ENCODE assay signal across 22 mouse cellular contexts in genomic region chr4:150595991-150596390, GRCm38 (mm10). TPM values are rescaled to one million over a fixed set of nuclear protein-coding genes. Genes with fewer than 3 reads are reported as not detected.
DNase-seq lines count a peak whose midpoint lies in the region; ATAC-seq and TF ChIP-seq lines count a peak whose summit lies in the region.
"Had no signal": no experiment of that assay in that cellular context is flagged by ENCODE, and none has a peak within 500 bp of the region (broad histone marks: within the 10 kb centered on the region; RNA-seq: fewer than 3 reads in every experiment).

No protein-coding gene starts in this region.

- H3K9ac ChIP-seq in lung, embryonic 15.5 days, result no peak overlapping the region
- H3K9ac ChIP-seq: embryonic facial prominence, embryonic 12.5 days; forebrain, embryonic 15.5 days; heart, embryonic 15.5 days; hindbrain, embryonic 15.5 days had no signal

- no peak for TF ChIP-seq POLR2A in kidney, adult 2 months (IDR thresholded peaks at IDR 0.05; ENCODE audit: low read depth, low read length)

- no peak overlapping the region for H3K4me3 ChIP-seq in kidney, adult 2 months (ENCODE audit: insufficient read depth, low read depth, low read length)
- H3K4me3 ChIP-seq in lung, embryonic 15.5 days, result no peak overlapping the region
- H3K4me3 ChIP-seq: embryonic facial prominence, embryonic 12.5 days; forebrain, embryonic 15.5 days; heart, embryonic 15.5 days; hindbrain, embryonic 15.5 days had no signal

- peak; percentile 67; the same call in 1 of the 2 replicates for ATAC-seq in frontal cortex, adult (ENCODE audit: low TSS enrichment)
- no peak for ATAC-seq in lung, embryonic 15.5 days (ENCODE audit: borderline replicate concordance, extremely low read depth, low FRiP score, low TSS enrichment)
- ATAC-seq: CD4-positive, CD25-positive, alpha-beta regulatory T cell, adult 4 months; forebrain, embryonic 15.5 days had no signal

- peak overlapping the region; percentile 3; the same call in 1 of the 2 replicates for H3K27ac ChIP-seq in kidney, adult 2 months (ENCODE audit: insufficient read depth, low read depth, low read length)
- peak overlapping the region; percentile 8; the same call in 1 of the 2 replicates for H3K27ac ChIP-seq in lung, embryonic 15.5 days
- H3K27ac ChIP-seq: embryonic facial prominence, embryonic 12.5 days; forebrain, embryonic 15.5 days; heart, embryonic 15.5 days; hindbrain, embryonic 15.5 days had no signal

- no peaks in the 10 kb centered on the region for H3K36me3 ChIP-seq in kidney, adult 2 months (ENCODE audit: control insufficient read depth, insufficient read depth, low read length)
- no peaks in the 10 kb centered on the region for H3K36me3 ChIP-seq in lung, embryonic 15.5 days
- H3K36me3 ChIP-seq: embryonic facial prominence, embryonic 12.5 days; forebrain, embryonic 15.5 days; heart, embryonic 15.5 days; hindbrain, embryonic 15.5 days had no signal

- no peaks in the 10 kb centered on the region for H3K9me3 ChIP-seq in lung, embryonic 15.5 days
- H3K9me3 ChIP-seq: embryonic facial prominence, embryonic 12.5 days; forebrain, embryonic 15.5 days; G1E; heart, embryonic 15.5 days; hindbrain, embryonic 15.5 days had no signal

- no peak for DNase-seq in frontal cortex, postnatal 10 days (ENCODE audit: low spot score in 2 of 2)
- DNase-seq in kidney, adult 2 months, result no peak
- DNase-seq in kidney, postnatal 10 days, result no peak
- DNase-seq in lung, postnatal 25 days (ENCODE audit: low spot score), result no peak
- DNase-seq in natural killer cell, adult 2 months (ENCODE audit: low spot score in 2 of 2), result peak; percentile 14 to 16
- DNase-seq: adrenal gland, postnatal 10 days; B cell, adult 2 months; cerebellum, adult 11-12 months; cerebellum, adult 9-10 months; cerebellum, postnatal 25 days; gastrocnemius, postnatal 25 days; heart, adult 18-20 months; heart, postnatal 14 days had no signal

- TF ChIP-seq CTCF in kidney, adult 2 months (conservative IDR thresholded peaks at IDR 0.05; ENCODE audit: insufficient read depth, insufficient read length, low read depth, low read length), result no peak

- H3K27me3 ChIP-seq in kidney, adult 2 months (replicated peaks; ENCODE audit: control insufficient read depth, insufficient read depth, low read length), result no peaks in the 10 kb centered on the region
- H3K27me3 ChIP-seq in lung, embryonic 15.5 days, result no peaks in the 10 kb centered on the region
- H3K27me3 ChIP-seq: embryonic facial prominence, embryonic 12.5 days; forebrain, embryonic 15.5 days; heart, embryonic 15.5 days; hindbrain, embryonic 15.5 days had no signal

- 57% methylated on average over 5 of the region's 5 CpGs for WGBS in kidney, adult 2 months
- 60% methylated on average over 5 of the region's 5 CpGs for WGBS in lung, embryonic 15.5 days

- H3K4me2 ChIP-seq in lung, embryonic 15.5 days, result no peak overlapping the region
- H3K4me2 ChIP-seq: embryonic facial prominence, embryonic 12.5 days; forebrain, embryonic 15.5 days; heart, embryonic 11.5 days; heart, embryonic 15.5 days; hindbrain, embryonic 15.5 days had no signal

- H3K4me1 ChIP-seq in kidney, adult 2 months (ENCODE audit: control insufficient read depth, insufficient read depth, low read length), result peaks cover 67% of the 10 kb centered on the region
- peaks cover 80% of the 10 kb centered on the region for H3K4me1 ChIP-seq in lung, embryonic 15.5 days

RNA-seq across cellular contexts. Expression of gene Slc45a1, which starts 56.0 kb away (rescaled TPM):
- polyA plus RNA-seq in kidney, adult 2 months (2012; rRNA removed), result 0.08 and 0.17 TPM in 2 replicates
- polyA plus RNA-seq in lung, embryonic 15.5 days (2015; fragmentation: Nextera tagmentation; extraction: Ambion mirVana), result 0.06 TPM in 1 of 2 replicates, not detected in the other
- polyA plus RNA-seq: CD4-positive, CD25-positive, alpha-beta regulatory T cell, adult 4 months; G1E; heart, embryonic 15.5 days had no signal

Comparison
In these comparisons a context has a peak if more than half of its experiments do, and no peak if none do; other contexts are left out.
1. DNase-seq: peak in natural killer cell, adult 2 months (2 of 2); none in frontal cortex, postnatal 10 days (0 of 2), kidney, adult 2 months (single experiment), kidney, postnatal 10 days (single experiment) and lung, postnatal 25 days (single experiment).